Mouse (Mus musculus): ENCODE measurements at regions not wholly inside any gene's neighbourhood (a gene's known extent, or its start where the extent isn't known, plus 50 kb on each side); places are given as distances from the start of the nearest gene placed in this dataset.
"Not testable (repeated sequence)": the region's sequence is repeated elsewhere in the genome, so short reads cannot be mapped to it uniquely, and the experiment has no call there.

GRCm38 (mm10) chr7:118320307-118320706 lies 76.8 kb upstream of the Smg1 start:
- DNase-seq (ENCODE audit: low spot score in 2 of 2) = no peak

- DNase-seq (ENCODE audit: low spot score in 2 of 2) = no peak
These were observed 75.1 kb upstream of the Smg1 start for GRCm38 (mm10) chr7:118318432-118319135.

DNA sequence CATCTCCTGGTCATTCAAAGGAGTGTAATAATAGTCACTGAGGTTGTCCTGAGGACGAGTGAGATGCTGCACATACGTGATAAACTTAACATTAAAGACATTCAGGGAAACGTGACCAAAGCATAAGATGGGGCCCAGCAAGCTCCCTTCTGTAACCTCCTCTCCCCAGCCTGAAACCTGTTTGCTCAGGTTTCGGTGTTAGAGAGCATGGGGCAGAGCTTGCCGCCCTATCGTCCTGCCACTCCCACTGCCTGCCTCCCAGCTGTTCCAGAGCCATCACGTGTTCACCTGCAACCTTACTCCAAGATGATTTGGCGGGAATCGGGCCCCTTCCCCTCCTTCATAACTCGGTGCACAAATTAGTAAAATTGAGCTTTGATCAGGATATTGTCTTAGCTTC lies 71.4 kb upstream of the Smg1 start:
- DNase-seq (ENCODE audit: low spot score in 2 of 2) = not testable (repeated sequence)

DNA sequence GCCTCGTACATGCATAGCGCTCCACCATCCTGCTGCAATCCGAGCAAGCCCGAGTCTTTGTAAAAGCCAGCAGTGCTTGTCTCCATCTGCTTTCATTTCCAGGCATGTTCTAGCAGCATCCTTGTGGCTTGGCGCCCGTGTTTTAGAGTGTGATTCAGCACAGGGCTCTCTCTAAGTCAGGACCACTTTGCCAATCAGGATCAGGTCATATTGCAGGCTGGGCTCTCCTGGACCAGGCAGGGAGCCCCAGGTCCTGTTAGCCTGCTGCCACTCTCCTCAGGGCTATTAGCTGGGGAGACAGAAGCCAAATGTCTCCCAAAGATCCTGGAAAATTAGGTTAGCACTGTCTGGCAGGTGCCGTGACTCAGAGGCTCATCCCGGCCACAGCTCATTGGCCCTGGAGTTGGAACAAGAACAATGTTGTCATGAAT lies 70.8 kb upstream of the Smg1 start:
- DNase-seq (ENCODE audit: low spot score in 2 of 2) = no peak

DNA sequence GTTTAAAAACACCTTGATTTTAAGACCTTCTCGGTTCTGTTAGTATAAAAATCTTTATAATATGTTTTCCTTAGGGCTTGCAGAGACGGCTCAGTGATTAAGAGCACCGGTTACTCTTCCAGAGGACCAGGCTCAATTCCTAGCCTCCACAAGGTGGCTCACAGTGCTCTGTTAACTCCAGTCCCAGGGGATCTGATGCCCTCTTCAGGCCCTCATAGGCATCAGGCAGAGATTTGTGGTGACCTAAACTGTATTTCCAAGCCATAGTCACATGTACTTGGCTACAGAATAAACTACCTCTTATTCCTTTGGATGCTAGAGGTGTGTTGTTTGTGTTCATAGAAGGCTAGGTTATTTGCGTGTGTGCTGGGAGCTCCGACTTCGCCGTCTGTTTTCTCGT lies 70.3 kb upstream of the Smg1 start:
- no peak for DNase-seq (ENCODE audit: low spot score in 2 of 2)

DNA sequence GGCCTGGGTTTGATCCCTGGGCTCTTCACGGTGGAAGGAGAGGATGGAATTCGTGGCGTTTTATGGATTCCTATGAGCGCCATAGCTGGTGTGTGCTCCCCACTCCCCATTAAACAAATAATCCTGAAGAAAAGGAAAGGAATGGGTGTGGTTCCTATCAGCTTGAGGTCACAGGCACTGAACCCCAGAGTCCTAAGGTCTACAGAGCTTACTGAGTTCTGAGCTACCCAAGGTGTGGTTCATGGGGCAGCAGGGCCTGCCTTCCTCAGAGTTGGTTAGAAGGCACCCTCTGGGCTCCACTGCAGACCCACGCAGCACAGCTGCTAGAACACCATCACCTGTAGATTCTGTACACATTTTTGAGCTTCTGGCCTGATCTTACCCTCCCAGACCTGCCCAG lies 66.3 kb upstream of the Smg1 start:
- DNase-seq (ENCODE audit: low spot score in 2 of 2) = no peak

GRCm38 (mm10) chr7:118308882-118309281 lies 65.4 kb upstream of the Smg1 start:
- DNase-seq (ENCODE audit: low spot score in 2 of 2) = no peak

- DNase-seq (ENCODE audit: low spot score in 2 of 2) = peak; percentile 57 to 77
These were observed 61.3 kb upstream of the Smg1 start for GRCm38 (mm10) chr7:118304812-118305211.

GRCm38 (mm10) chr7:118304338-118304737 lies 60.9 kb upstream of the Smg1 start:
- DNase-seq (ENCODE audit: low spot score in 2 of 2) = no peak

DNA sequence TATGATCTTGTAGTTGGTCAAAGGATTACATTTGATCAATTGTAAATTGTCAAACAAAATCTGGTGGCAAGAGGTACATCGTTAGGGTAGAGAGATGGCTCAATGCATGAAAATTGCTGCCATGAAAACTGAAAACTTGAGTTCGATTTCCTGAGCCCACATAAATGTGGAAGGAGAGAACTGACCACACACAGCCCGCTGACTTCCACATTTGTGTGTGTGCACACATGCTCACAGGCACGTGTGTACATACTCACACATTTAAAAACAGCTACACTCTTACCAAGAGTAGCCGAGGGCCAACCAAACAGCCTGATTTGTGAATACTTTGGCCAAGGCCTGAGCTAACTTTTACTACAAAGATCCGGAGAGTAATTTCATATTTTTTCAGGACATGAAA lies 60.5 kb upstream of the Smg1 start:
- DNase-seq (ENCODE audit: low spot score in 2 of 2) = no peak

- DNase-seq (ENCODE audit: low spot score in 2 of 2) = no peak
These were observed 57.3 kb upstream of the Smg1 start for GRCm38 (mm10) chr7:118300678-118301342.

- peak; percentile 32 to 65 for DNase-seq (ENCODE audit: low spot score in 2 of 2)
These were observed 54.1 kb upstream of the Smg1 start for GRCm38 (mm10) chr7:118297613-118298012.

- DNase-seq (ENCODE audit: low spot score in 2 of 2) = no peak
These were observed 53.5 kb upstream of the Smg1 start for GRCm38 (mm10) chr7:118296856-118297518.

- DNase-seq (ENCODE audit: low spot score in 2 of 2) = no peak
These were observed 52.4 kb upstream of the Smg1 start for GRCm38 (mm10) chr7:118295855-118296254.

- peak; percentile 60 to 68 for DNase-seq (ENCODE audit: low spot score in 2 of 2)
These were observed 51.8 kb upstream of the Smg1 start for GRCm38 (mm10) chr7:118295275-118295674.

DNA sequence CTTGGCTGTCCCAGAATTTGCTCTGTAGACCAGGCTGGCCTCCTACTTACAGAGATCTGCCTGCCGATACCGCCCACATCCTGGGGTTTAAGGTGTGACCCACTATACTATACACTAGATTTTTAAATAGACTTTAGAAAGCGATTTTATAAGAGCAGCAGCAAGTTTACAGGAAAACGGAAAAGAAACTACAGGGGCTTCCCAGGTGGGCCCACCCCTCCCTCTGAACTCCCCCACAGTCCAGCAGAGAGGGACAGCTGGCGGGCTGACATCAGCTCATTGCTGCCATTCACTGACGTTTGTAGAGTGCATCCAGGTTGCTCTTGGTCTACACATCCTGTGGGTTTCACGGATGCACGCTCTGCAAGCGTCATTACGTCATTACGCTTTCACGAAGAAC lies 51.2 kb upstream of the Smg1 start:
- peak; percentile 59 to 79 for DNase-seq (ENCODE audit: low spot score in 2 of 2)
